Mouse (Mus musculus): ENCODE results near the gene Gse1.

GRCm38 (mm10) chr8:120294982-120295870 lies 67.0 kb downstream of the Gse1 start:
- TF ChIP-seq CTCF (IDR thresholded peaks at IDR 0.05) = no peak
- TF ChIP-seq POLR2A (IDR thresholded peaks at IDR 0.05; ENCODE audit: insufficient read depth, low read depth, low read length) = no peak

Measured in heart, adult 2 months (tissue).